Mouse (Mus musculus): ENCODE results near the gene Pabpn1l. TPM values are rescaled to one million over a fixed set of nuclear protein-coding genes. Genes with fewer than 3 reads are reported as not detected.
"Not testable (repeated sequence)": the region's sequence is repeated elsewhere in the genome, so short reads cannot be mapped to it uniquely, and the experiment has no call there.

Gene Pabpn1l
- polyA plus RNA-seq, 2 experiments from 2014 or later: not detected

DNA sequence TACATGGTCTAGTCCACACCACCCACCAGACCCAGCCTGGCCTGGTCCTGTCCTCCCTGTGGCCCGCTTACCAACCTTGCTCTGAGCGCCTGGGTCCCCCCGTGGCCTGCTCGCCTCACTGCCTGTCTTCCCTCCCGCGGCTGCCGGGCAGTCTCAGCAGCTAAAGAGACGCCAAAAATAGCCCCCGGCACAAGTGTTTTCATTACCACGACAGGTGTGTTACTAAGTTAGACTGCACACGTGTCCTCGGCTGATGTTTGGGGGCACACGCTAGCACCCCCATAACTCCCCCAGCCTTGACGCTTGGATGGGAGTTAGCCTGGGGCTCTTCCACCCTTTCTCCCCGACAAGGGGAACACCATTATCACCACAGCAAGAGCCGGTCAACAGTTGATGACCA lies 23.8 kb upstream of the Pabpn1l start:
- ATAC-seq: no peak

- ATAC-seq: no peak
Measured at GRCm38 (mm10) chr8:122644175-122644954, 21.8 kb upstream of the Pabpn1l start.

DNA sequence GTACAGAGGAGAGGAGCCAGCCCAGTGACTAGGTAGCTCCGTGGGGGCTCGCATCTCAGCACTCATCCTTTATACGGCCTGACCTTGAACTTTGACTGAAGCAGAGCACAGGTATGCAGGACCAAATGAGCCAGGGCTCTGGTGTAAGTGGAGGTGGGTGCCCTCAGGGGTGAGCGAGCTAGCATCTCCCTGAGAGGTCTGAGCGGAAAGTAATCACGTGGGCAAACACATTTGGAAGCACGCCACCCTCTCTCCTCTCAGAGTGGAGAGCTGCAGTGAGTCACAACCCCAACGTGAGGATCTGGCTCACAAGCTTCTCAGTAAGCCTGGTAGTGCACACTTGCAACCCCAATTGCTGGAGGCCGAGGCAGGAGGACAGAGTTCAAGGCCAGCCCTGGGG lies 19.5 kb upstream of the Pabpn1l start:
- ATAC-seq: no peak

- ATAC-seq: no peak
Measured at GRCm38 (mm10) chr8:122641406-122641805, 18.9 kb upstream of the Pabpn1l start.

GRCm38 (mm10) chr8:122640825-122641224 lies 18.3 kb upstream of the Pabpn1l start:
- no peak for ATAC-seq

GRCm38 (mm10) chr8:122639521-122640248 lies 17.1 kb upstream of the Pabpn1l start:
- ATAC-seq: no peak

DNA sequence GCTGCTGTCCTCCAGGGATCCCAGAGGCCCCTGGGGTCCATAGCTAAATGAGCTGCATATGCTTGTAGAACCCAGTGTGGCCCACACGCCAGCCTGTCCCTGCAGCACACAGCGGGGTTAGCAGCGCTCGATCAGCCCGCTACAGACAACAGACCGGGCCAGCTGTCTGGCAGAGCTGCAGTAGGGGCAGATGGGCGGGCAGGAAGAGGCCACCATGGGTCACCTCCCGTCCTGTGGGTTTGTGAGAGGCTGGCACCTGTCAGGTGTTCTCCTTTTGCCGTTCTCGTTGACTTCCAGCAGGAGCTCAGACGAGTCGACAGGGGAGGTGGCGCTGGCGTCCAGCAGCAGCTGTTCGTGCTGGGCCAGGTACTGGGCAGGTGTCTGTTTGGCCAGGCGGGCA lies 16.1 kb upstream of the Pabpn1l start:
- ATAC-seq: no peak

DNA sequence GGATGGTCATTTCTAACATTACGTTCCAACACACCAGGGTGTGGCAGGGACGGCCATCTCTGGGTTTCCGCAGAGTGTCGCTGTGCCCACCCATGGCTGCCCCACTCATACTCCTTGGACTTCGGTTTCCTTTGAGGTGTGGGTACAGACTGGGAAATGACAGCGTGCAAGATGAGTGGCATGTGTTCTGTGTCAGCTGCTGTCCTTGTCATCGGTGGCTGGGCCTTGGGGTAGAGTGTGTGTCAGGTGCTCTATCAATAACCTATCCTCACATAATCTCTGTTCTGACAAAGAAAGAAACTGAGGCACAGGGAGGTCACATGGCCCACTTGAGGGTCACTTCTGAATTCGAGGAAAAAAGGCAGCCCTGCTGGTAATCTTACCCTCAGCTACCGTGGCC lies 14.7 kb upstream of the Pabpn1l start:
- no peak for ATAC-seq

DNA sequence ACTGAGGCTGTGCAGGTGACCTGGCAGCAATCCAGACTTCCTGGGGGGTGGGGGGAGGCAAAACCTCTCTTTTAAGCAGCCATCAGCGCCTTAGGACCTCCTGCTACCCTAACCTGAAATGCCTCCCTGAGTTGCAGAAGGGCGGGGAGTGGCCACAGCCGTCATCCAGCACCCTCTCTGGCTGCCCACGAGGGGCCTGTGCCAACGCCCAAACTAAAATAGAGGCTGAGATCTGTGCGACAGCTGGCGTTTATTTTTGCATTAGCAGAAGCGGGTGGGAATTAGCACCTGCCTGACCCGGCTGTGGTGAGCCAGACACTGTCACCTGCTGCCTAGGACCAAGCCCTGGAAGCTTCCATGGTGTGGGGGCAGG lies 14.2 kb upstream of the Pabpn1l start:
- ATAC-seq: no peak

GRCm38 (mm10) chr8:122635878-122636802 lies 13.6 kb upstream of the Pabpn1l start:
- ATAC-seq: no peak

- no peak for ATAC-seq
Measured at GRCm38 (mm10) chr8:122633205-122633604, 10.7 kb upstream of the Pabpn1l start.

GRCm38 (mm10) chr8:122632134-122632533 lies 9.6 kb upstream of the Pabpn1l start:
- not testable (repeated sequence) for ATAC-seq

- ATAC-seq: no peak
Measured at GRCm38 (mm10) chr8:122630696-122631095, 8.2 kb upstream of the Pabpn1l start.

DNA sequence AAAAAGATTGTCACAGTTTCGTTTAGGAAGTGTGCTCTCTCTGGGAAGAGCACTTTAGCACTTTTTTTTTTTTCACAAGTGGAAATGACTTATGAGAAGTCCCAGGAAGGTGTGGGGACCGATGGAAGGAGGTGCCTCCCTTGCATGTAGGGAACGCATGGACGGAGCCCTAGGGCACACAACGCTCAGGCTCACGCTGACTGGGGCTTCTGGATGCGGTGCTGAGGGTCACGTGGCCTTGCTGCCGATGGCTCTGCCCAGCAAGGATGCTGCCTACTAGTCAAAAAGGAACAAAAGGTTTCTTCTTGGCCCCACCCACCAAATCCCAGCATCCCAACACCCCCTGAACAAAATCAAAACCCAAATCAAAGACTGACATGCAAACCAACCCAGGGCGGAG lies 6.8 kb upstream of the Pabpn1l start:
- ATAC-seq: no peak

GRCm38 (mm10) chr8:122626896-122627295 lies 4.4 kb upstream of the Pabpn1l start:
- ATAC-seq: no peak

GRCm38 (mm10) chr8:122625811-122626210 lies 3.3 kb upstream of the Pabpn1l start:
- no peak for ATAC-seq

GRCm38 (mm10) chr8:122624653-122625052 lies 2.1 kb upstream of the Pabpn1l start:
- ATAC-seq: no peak

DNA sequence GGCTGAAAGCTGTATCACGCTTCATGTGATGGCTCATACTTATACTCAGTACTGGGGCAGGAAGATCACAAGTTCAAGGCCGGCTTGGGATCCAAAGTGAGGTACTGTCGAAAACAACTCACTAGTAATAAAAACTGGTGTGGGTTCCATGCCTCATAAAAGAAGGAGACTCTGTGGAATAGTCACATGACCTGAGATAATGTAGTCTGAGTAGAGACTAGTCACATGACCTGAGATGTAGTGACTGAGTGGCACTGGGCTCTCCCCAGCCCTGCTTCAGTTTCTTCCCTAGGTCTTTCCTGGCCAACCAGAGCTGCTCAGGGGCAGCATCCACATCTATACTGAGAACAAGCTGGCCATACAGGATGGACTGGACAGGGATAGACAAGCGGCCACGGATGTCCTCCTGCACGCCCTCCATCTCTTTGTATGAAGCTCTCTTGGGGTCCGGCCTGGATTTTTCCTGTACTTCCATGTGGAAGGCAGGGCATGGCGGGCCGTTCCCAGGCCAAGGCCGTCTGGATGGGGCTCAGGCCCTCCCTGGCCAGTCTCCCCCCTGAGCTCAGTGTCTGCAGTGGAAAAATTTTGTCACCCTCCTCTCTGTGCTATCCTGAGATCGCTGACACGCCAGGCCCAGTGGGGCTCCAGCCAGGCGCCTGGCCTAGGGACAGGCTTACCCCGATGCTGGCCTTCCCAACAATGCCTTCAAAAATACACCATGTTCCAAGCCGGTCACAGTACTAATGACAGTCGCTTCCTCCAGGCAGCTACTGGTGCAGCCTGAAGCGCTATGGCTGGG lies 1.5 kb upstream of the Pabpn1l start:
- ATAC-seq: no peak

GRCm38 (mm10) chr8:122620446-122620845 lies 2.1 kb downstream of the Pabpn1l start:
- ATAC-seq: no peak

- no peak for ATAC-seq
Measured at GRCm38 (mm10) chr8:122618660-122619378, 3.7 kb downstream of the Pabpn1l start.

- peak; percentile 49 for ATAC-seq
Measured at GRCm38 (mm10) chr8:122617947-122618546, 4.5 kb downstream of the Pabpn1l start.
